Mouse (Mus musculus): ENCODE measurements around the gene Smyd4. TPM values are rescaled to one million over a fixed set of nuclear protein-coding genes. Genes with fewer than 3 reads are reported as not detected.

Gene Smyd4
- total RNA-seq, 2 experiments from 2014 or later: 6.4 to 8.5 TPM

DNA sequence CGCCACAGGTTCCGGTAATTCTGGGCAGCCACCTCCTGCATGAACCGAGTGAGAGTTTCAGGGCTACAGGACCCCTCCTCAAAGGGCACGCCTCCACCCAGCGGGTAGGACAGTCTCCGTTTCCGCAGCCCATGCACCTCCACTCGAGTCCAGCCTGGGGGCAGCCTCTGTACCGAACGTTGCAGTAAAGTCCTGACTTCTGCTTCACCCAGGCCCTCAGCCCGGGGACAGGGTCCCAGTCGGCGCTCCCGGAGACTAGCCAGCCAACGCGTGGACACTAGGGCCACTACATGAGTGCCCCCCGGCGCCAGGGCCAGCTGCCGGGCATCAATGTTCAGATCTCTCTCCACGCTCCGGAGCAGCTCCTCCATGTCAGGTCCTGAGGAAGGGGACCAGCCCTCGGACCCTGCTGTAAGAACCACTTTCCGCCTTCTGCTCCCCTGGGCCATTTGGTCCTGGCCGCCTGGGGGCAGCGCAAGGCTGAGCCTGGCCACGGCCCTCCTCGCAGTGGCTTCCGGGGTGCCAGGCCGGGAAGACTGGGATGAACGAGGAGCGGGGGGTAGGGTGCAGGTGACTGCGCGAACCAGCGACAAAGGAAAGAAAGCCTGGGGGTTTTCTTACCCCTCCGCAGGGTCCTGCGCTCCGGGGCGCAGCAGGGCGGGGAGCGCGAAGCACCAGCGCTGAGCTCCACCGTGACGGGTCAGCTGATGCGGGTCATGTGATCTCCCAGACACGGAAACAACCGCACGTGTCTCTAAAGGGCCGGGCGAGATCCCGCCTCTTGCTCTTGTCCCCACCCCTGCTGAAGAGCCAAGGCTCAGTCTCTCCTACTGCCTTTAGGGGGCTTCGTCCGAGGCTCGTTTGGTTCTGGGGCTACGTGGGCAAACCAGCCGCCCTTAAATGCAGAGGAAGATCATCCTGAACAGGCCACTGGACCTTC is 106.0 kb downstream of the Smyd4 start, which contains the start of gene Wdr81:
Wdr81 (minus strand) TSS at position 727 of the 940 bp plus-strand sequence.
- peak; percentile 87 for DNase-seq

Small RNAs within 50 kb of the gene (microRNA-seq; reads per million reads assigned to microRNA genes)
- 0 reads per million in 2 experiments for gene Gm47300

Other genes with a start within 250 kb of the Smyd4 start
- 10 to 100 TPM; 42.6 to 49.5 TPM for gene Hic1, start 178.9 kb upstream of the Smyd4 start, total RNA-seq (2021)
- gene Ovca2, start 169.6 kb upstream of the Smyd4 start, total RNA-seq (2021): 1 to 10 TPM; 8.1 to 8.7 TPM
- gene Dph1, start 157.2 kb upstream of the Smyd4 start, total RNA-seq (2021): 10 to 100 TPM; 15.0 to 17.4 TPM
- gene Rtn4rl1, start 154.7 kb upstream of the Smyd4 start, total RNA-seq (2021): 10 to 100 TPM; 20.3 to 23.2 TPM
- 100 to 1,000 TPM; 109 to 114 TPM for gene Rpa1, start 109 bp upstream of the Smyd4 start, total RNA-seq (2021)
- gene Serpinf1, start 74.3 kb downstream of the Smyd4 start, total RNA-seq (2021): 10 to 100 TPM; 12.7 to 16.9 TPM
- gene Serpinf2, start 91.2 kb downstream of the Smyd4 start, total RNA-seq (2021): under 1 TPM in 1 of 2 experiments, not detected in 1; 0.11 TPM
- 1 to 10 TPM; 5.2 to 6.0 TPM for gene Wdr81, start 106.3 kb downstream of the Smyd4 start, total RNA-seq (2021)
- gene Tlcd2, start 113.3 kb downstream of the Smyd4 start, total RNA-seq (2021): 1 to 10 TPM; 6.1 to 6.7 TPM
- 100 to 1,000 TPM; 113 to 115 TPM for gene Prpf8, start 138.4 kb downstream of the Smyd4 start, total RNA-seq (2021)
- gene Rilp, start 161.7 kb downstream of the Smyd4 start, total RNA-seq (2021): 10 to 100 TPM; 24.5 to 24.7 TPM
- 10 to 100 TPM; 14.5 to 15.0 TPM for gene Scarf1, start 165.1 kb downstream of the Smyd4 start, total RNA-seq (2021)
- gene Slc43a2, start 183.3 kb downstream of the Smyd4 start, total RNA-seq (2021): 10 to 100 TPM in 1 of 2 experiments, 1 to 10 TPM in 1; 8.9 to 10.5 TPM
- gene Pitpna, start 239.7 kb downstream of the Smyd4 start, total RNA-seq (2021): 100 to 1,000 TPM; 150 to 155 TPM